Mouse (Mus musculus) cortical plate, adult 2 months (tissue): Measurements from ENCODE around the gene Gm49325. TPM values are rescaled to one million over a fixed set of nuclear protein-coding genes. Genes with fewer than 3 reads are reported as not detected.

Experiments used
- H3K27ac ChIP-seq: fragments of 200-500 bp; 2 replicates; pipeline ENCODE4 v1.5.1; 2012; ENCODE audit warnings: low read length, control low read depth, inconsistent platforms; ENCODE audit not compliant: insufficient read depth
- H3K4me1 ChIP-seq: fragments of 200-500 bp; 2 replicates; pipeline ENCODE4 v1.6.1; 2011; ENCODE audit warnings: low read length; ENCODE audit not compliant: control insufficient read depth, insufficient read depth
- H3K4me3 ChIP-seq: fragments of 200-500 bp; 2 replicates; pipeline ENCODE4 v1.5.1; 2011; ENCODE audit warnings: mild to moderate bottlenecking, low read length, control low read depth; ENCODE audit not compliant: insufficient read depth
- CTCF ChIP-seq: fragments of 200-500 bp; IDR thresholded peaks from 2 replicates; pipeline ENCODE4 v1.5.1; 2011; ENCODE audit warnings: mild to moderate bottlenecking, control low read depth, low read length; ENCODE audit not compliant: insufficient read depth; ENCODE audit errors: extremely low read depth
- POLR2A ChIP-seq: fragments of 200-500 bp; IDR thresholded peaks from 2 replicates; pipeline ENCODE4 v1.6.1; 2011; ENCODE audit warnings: mild to moderate bottlenecking, low read length, control low read depth; ENCODE audit not compliant: insufficient read depth; ENCODE audit errors: extremely low read depth
- polyA plus RNA-seq: library from polyadenylated mRNA; depleted of rRNA; stranded (reverse); fragments of >200 nt; gene quantifications from 2 replicates; pipeline ENCODE4 v1.2.3, GENCODE M21; 2012

The Gm49325 gene
- polyA plus RNA-seq, 1 experiment, result not detected

GRCm38 (mm10) chr10:77658286-77658994, 52.4 kb downstream of the Gm49325 start:
- Histone ChIP-seq H3K4me3 (no peak overlapping the region), H3K4me1 (no peaks in the 10 kb centered on the region), H3K27ac (no peak overlapping the region)
- TF ChIP-seq CTCF (no peak), POLR2A (no peak)

- TF ChIP-seq CTCF (no peak), POLR2A (no peak)
These were observed 58.1 kb downstream of the Gm49325 start for GRCm38 (mm10) chr10:77663949-77664665.

GRCm38 (mm10) chr10:77666342-77666741, 60.3 kb downstream of the Gm49325 start:
- H3K4me3 ChIP-seq, result no peak overlapping the region
- no peaks in the 10 kb centered on the region for H3K4me1 ChIP-seq
- TF ChIP-seq CTCF, result no peak
- TF ChIP-seq POLR2A, result no peak
- H3K27ac ChIP-seq, result no peak overlapping the region

More at GRCm38 (mm10) chr10:77663949-77664665, 58.1 kb downstream of the Gm49325 start:
- no peak overlapping the region for H3K27ac ChIP-seq
- H3K4me3 ChIP-seq, result no peak overlapping the region
- H3K4me1 ChIP-seq, result no peaks in the 10 kb centered on the region

- TF ChIP-seq CTCF, result no peak
- no peak for TF ChIP-seq POLR2A
These were observed 61.4 kb downstream of the Gm49325 start for GRCm38 (mm10) chr10:77667402-77667801.

GRCm38 (mm10) chr10:77670710-77671109, 64.7 kb downstream of the Gm49325 start:
- TF ChIP-seq POLR2A, result no peak
- TF ChIP-seq CTCF, result no peak
- Histone ChIP-seq H3K4me1 (no peaks in the 10 kb centered on the region), H3K4me3 (no peak overlapping the region), H3K27ac (no peak overlapping the region)

More at GRCm38 (mm10) chr10:77667402-77667801, 61.4 kb downstream of the Gm49325 start:
- H3K4me1 ChIP-seq, result no peaks in the 10 kb centered on the region
- no peak overlapping the region for H3K27ac ChIP-seq
- no peak overlapping the region for H3K4me3 ChIP-seq

GRCm38 (mm10) chr10:77671519-77671918, 65.5 kb downstream of the Gm49325 start:
- no peaks in the 10 kb centered on the region for H3K4me1 ChIP-seq
- no peak for TF ChIP-seq POLR2A
- no peak for TF ChIP-seq CTCF
- H3K27ac ChIP-seq, result no peak overlapping the region
- H3K4me3 ChIP-seq, result no peak overlapping the region

- Histone ChIP-seq H3K4me1 (no peaks in the 10 kb centered on the region), H3K27ac (no peak overlapping the region), H3K4me3 (no peak overlapping the region)
- TF ChIP-seq CTCF (no peak), POLR2A (no peak)
These were observed 67.8 kb downstream of the Gm49325 start for GRCm38 (mm10) chr10:77673765-77674164.

- TF ChIP-seq POLR2A (no peak), CTCF (no peak)
- Histone ChIP-seq H3K4me3 (no peak overlapping the region), H3K27ac (no peak overlapping the region)
These were observed 71.6 kb downstream of the Gm49325 start for GRCm38 (mm10) chr10:77677562-77677961.

GRCm38 (mm10) chr10:77682994-77683393, 77.0 kb downstream of the Gm49325 start:
- TF ChIP-seq POLR2A (no peak), CTCF (no peak)
- peaks cover 4% of the 10 kb centered on the region for H3K4me1 ChIP-seq
- H3K27ac ChIP-seq, result no peak overlapping the region
- H3K4me3 ChIP-seq, result no peak overlapping the region

More at GRCm38 (mm10) chr10:77677562-77677961, 71.6 kb downstream of the Gm49325 start:
- H3K4me1 ChIP-seq, result peaks cover under 1% of the 10 kb centered on the region; the same call in 1 of the 2 replicates

- no peak overlapping the region for H3K4me3 ChIP-seq
- H3K27ac ChIP-seq, result no peak overlapping the region
- peaks cover 4% of the 10 kb centered on the region for H3K4me1 ChIP-seq
- no peak for TF ChIP-seq CTCF
- TF ChIP-seq POLR2A, result no peak
These were observed 78.2 kb downstream of the Gm49325 start for GRCm38 (mm10) chr10:77684181-77684580.

- no peak within 1 kb of the TSS for H3K27ac ChIP-seq
- peaks cover 4% of the 10 kb centered on the region for H3K4me1 ChIP-seq
- TF ChIP-seq CTCF (no peak), POLR2A (no peak)
- H3K4me3 ChIP-seq, result no peak within 1 kb of the TSS
These were observed 80.1 kb downstream of the Gm49325 start, which contains the start of gene Tspear for GRCm38 (mm10) chr10:77685895-77686664. Gene Tspear (plus strand): TSS chr10:77686569.
